In genomic region chr5:27765780-27766179, GRCm38 (mm10) we compare ENCODE assay signal across 18 mouse cellular contexts. TPM values are rescaled to one million over a fixed set of nuclear protein-coding genes. Genes with fewer than 3 reads are reported as not detected.
DNase-seq lines count a peak whose midpoint lies in the region; ATAC-seq lines count a peak whose summit lies in the region.
"Had no signal": no experiment of that assay in that cellular context is flagged by ENCODE, and none has a peak within 500 bp of the region (broad histone marks: within the 10 kb centered on the region; RNA-seq: fewer than 3 reads in every experiment).

No protein-coding gene starts in this region.

- H3K27ac ChIP-seq in forebrain, embryonic 14.5 days (ENCODE audit: low read depth, low read length), result no peak overlapping the region
- no peak overlapping the region for H3K27ac ChIP-seq in forebrain, embryonic 11.5 days (ENCODE audit: low read depth, low read length)
- H3K27ac ChIP-seq in midbrain, embryonic 10.5 days (replicated peaks), result 0 out of 2 replicates have a peak overlapping the region, but pooled peaks have one; percentile 30
- no peak overlapping the region for H3K27ac ChIP-seq in midbrain, embryonic 11.5 days (ENCODE audit: low read depth, low read length)
- no peak overlapping the region; the same call in 1 of the 2 replicates for H3K27ac ChIP-seq in midbrain, embryonic 16.5 days (ENCODE audit: low read length)
- H3K27ac ChIP-seq: embryonic facial prominence, embryonic 10.5 days; heart, adult 2 months; hindbrain, embryonic 12.5 days had no signal

- H3K9me3 ChIP-seq in forebrain, embryonic 14.5 days (replicated peaks; ENCODE audit: control insufficient read depth, low read length), result no peaks in the 10 kb centered on the region
- no peaks in the 10 kb centered on the region for H3K9me3 ChIP-seq in forebrain, embryonic 11.5 days (ENCODE audit: control insufficient read depth, low read length)
- no peaks in the 10 kb centered on the region for H3K9me3 ChIP-seq in midbrain, embryonic 10.5 days (replicated peaks)
- H3K9me3 ChIP-seq in midbrain, embryonic 11.5 days (ENCODE audit: control insufficient read depth, low read length), result no peaks in the 10 kb centered on the region
- no peaks in the 10 kb centered on the region for H3K9me3 ChIP-seq in midbrain, embryonic 16.5 days (replicated peaks; ENCODE audit: control insufficient read depth, low read length, poor library complexity, severe bottlenecking)
- H3K9me3 ChIP-seq: embryonic facial prominence, embryonic 10.5 days; heart, embryonic 12.5 days; hindbrain, embryonic 12.5 days had no signal

- DNase-seq in forebrain, embryonic 14.5 days (ENCODE audit: low spot score), result peak; percentile 3
- DNase-seq in forebrain, embryonic 11.5 days (ENCODE audit: low spot score), result no peak
- no peak for DNase-seq in midbrain, embryonic 10.5 days (ENCODE audit: low spot score)
- no peak for DNase-seq in midbrain, embryonic 11.5 days (ENCODE audit: low spot score, missing footprints)
- peak; percentile 50 for DNase-seq in brain, adult 2 months (ENCODE audit: low read depth, low spot score)
- DNase-seq in neural tube, embryonic 10.5 days (ENCODE audit: extremely low spot score, low spot score), result no peak
- DNase-seq: adrenal gland, postnatal 14 days; cerebellum, adult 2 months; cerebellum, postnatal 10 days; gastrocnemius, postnatal 14 days; heart, adult 2 months had no signal

- H3K36me3 ChIP-seq in forebrain, embryonic 14.5 days (ENCODE audit: control insufficient read depth, insufficient read depth, low read length), result peaks cover 95% of the 10 kb centered on the region
- peaks cover 4% of the 10 kb centered on the region; the same call in 1 of the 2 replicates for H3K36me3 ChIP-seq in forebrain, embryonic 11.5 days (ENCODE audit: control insufficient read depth, insufficient read depth, low read length)
- peaks cover 100% of the 10 kb centered on the region for H3K36me3 ChIP-seq in midbrain, embryonic 10.5 days
- peaks cover 27% of the 10 kb centered on the region for H3K36me3 ChIP-seq in midbrain, embryonic 11.5 days (ENCODE audit: control insufficient read depth, insufficient read depth, low read length)
- peaks cover 19% of the 10 kb centered on the region for H3K36me3 ChIP-seq in midbrain, embryonic 16.5 days (ENCODE audit: control insufficient read depth, insufficient read depth, low read length)

- H3K4me1 ChIP-seq in forebrain, embryonic 14.5 days (ENCODE audit: control insufficient read depth, insufficient read depth, low read length), result no peaks in the 10 kb centered on the region
- H3K4me1 ChIP-seq in forebrain, embryonic 11.5 days (replicated peaks; ENCODE audit: control insufficient read depth, insufficient read depth, low read length), result no peaks in the 10 kb centered on the region
- H3K4me1 ChIP-seq in midbrain, embryonic 10.5 days, result peaks cover 6% of the 10 kb centered on the region
- no peaks in the 10 kb centered on the region for H3K4me1 ChIP-seq in midbrain, embryonic 11.5 days (ENCODE audit: control insufficient read depth, insufficient read depth, low read length)
- H3K4me1 ChIP-seq in midbrain, embryonic 16.5 days (ENCODE audit: control insufficient read depth, insufficient read depth, low read length), result no peaks in the 10 kb centered on the region
- H3K4me1 ChIP-seq: embryonic facial prominence, embryonic 10.5 days had no signal

- no peak overlapping the region for H3K9ac ChIP-seq in forebrain, embryonic 14.5 days (ENCODE audit: low read length)
- no peak overlapping the region for H3K9ac ChIP-seq in forebrain, embryonic 11.5 days (ENCODE audit: low read length)
- H3K9ac ChIP-seq in midbrain, embryonic 11.5 days (ENCODE audit: low read length), result no peak overlapping the region
- no peak overlapping the region for H3K9ac ChIP-seq in midbrain, embryonic 16.5 days (ENCODE audit: low read depth, low read length)
- H3K9ac ChIP-seq: heart, embryonic 12.5 days; hindbrain, embryonic 12.5 days had no signal

- no peaks in the 10 kb centered on the region for H3K27me3 ChIP-seq in forebrain, embryonic 14.5 days (replicated peaks; ENCODE audit: control insufficient read depth, insufficient read depth, low read length)
- H3K27me3 ChIP-seq in forebrain, embryonic 11.5 days (ENCODE audit: control insufficient read depth, insufficient read depth, low read length), result no peaks in the 10 kb centered on the region
- no peaks in the 10 kb centered on the region for H3K27me3 ChIP-seq in midbrain, embryonic 10.5 days (ENCODE audit: low read depth, poor library complexity, severe bottlenecking)
- H3K27me3 ChIP-seq in midbrain, embryonic 11.5 days (ENCODE audit: control insufficient read depth, insufficient read depth, low read length), result no peaks in the 10 kb centered on the region
- no peaks in the 10 kb centered on the region for H3K27me3 ChIP-seq in midbrain, embryonic 16.5 days (ENCODE audit: control insufficient read depth, insufficient read depth, low read depth, low read length)
- H3K27me3 ChIP-seq: heart, embryonic 12.5 days; hindbrain, embryonic 12.5 days; Patski had no signal

- no peak for ATAC-seq in forebrain, embryonic 14.5 days
- ATAC-seq in forebrain, embryonic 11.5 days (replicated peaks; ENCODE audit: low FRiP score), result no peak
- no peak for ATAC-seq in midbrain, embryonic 11.5 days (ENCODE audit: low FRiP score)
- peak; percentile 52; the same call in 1 of the 2 replicates for ATAC-seq in midbrain, embryonic 16.5 days
- ATAC-seq: activated CD4-positive, CD25-positive, alpha-beta regulatory T cell, adult 4 months; hindbrain, postnatal 0 days; Patski had no signal

- H3K4me2 ChIP-seq in forebrain, embryonic 14.5 days (ENCODE audit: low read length), result no peak overlapping the region
- H3K4me2 ChIP-seq in forebrain, embryonic 11.5 days (ENCODE audit: low read depth, low read length, severe bottlenecking), result no peak overlapping the region
- H3K4me2 ChIP-seq in midbrain, embryonic 11.5 days, result no peak overlapping the region
- no peak overlapping the region for H3K4me2 ChIP-seq in midbrain, embryonic 16.5 days (ENCODE audit: low read length)
- H3K4me2 ChIP-seq: heart, embryonic 12.5 days; hindbrain, embryonic 12.5 days had no signal

- WGBS in forebrain, embryonic 14.5 days, result 69% methylated on average over 4 of the region's 4 CpGs
- 76% methylated on average over 4 of the region's 4 CpGs for WGBS in forebrain, embryonic 11.5 days
- 87% methylated on average over 4 of the region's 4 CpGs for WGBS in midbrain, embryonic 10.5 days
- WGBS in midbrain, embryonic 11.5 days, result 84% methylated on average over 4 of the region's 4 CpGs
- WGBS in midbrain, embryonic 16.5 days, result 73% methylated on average over 4 of the region's 4 CpGs

- H3K4me3 ChIP-seq in forebrain, embryonic 14.5 days (ENCODE audit: low read depth, low read length), result no peak overlapping the region
- H3K4me3 ChIP-seq in forebrain, embryonic 11.5 days (ENCODE audit: low read depth, low read length), result no peak overlapping the region
- no peak overlapping the region for H3K4me3 ChIP-seq in midbrain, embryonic 10.5 days
- no peak overlapping the region for H3K4me3 ChIP-seq in midbrain, embryonic 11.5 days (ENCODE audit: low read depth, low read length)
- no peak overlapping the region for H3K4me3 ChIP-seq in midbrain, embryonic 16.5 days (ENCODE audit: low read depth, low read length)
- H3K4me3 ChIP-seq: embryonic facial prominence, embryonic 10.5 days; heart, adult 2 months; heart, embryonic 12.5 days; hindbrain, embryonic 12.5 days had no signal

RNA-seq across cellular contexts. Expression of gene Paxip1, which starts 25.7 kb away (rescaled TPM):
- 28.7 and 31.7 TPM in 2 replicates for polyA plus RNA-seq in forebrain, embryonic 14.5 days (2014; fragmentation: Nextera tagmentation; extraction: Ambion mirVana)
- polyA plus RNA-seq in forebrain, embryonic 11.5 days (2014; fragmentation: Nextera tagmentation; extraction: Ambion mirVana), result 66.8 and 71.3 TPM in 2 replicates
- 56.6 and 58.1 TPM in 2 replicates for polyA plus RNA-seq in midbrain, embryonic 10.5 days (2016; fragmentation: Nextera tagmentation; extraction: Ambion mirVana)
- polyA plus RNA-seq in midbrain, embryonic 11.5 days (2014; fragmentation: Nextera tagmentation; extraction: Ambion mirVana), result 42.2 and 46.4 TPM in 2 replicates
- 28.7 and 30.2 TPM in 2 replicates for polyA plus RNA-seq in midbrain, embryonic 16.5 days (2015; fragmentation: Nextera tagmentation; extraction: Ambion mirVana)

Comparison
In these comparisons a context has a peak if more than half of its experiments do, and no peak if none do; other contexts are left out.
1. DNase-seq: peak in forebrain, embryonic 14.5 days (single experiment) and brain, adult 2 months (single experiment); none in forebrain, embryonic 11.5 days (single experiment), midbrain, embryonic 10.5 days (single experiment), midbrain, embryonic 11.5 days (single experiment) and neural tube, embryonic 10.5 days (single experiment).